Mouse (Mus musculus) neural tube, embryonic 12.5 days (tissue): ENCODE results near the gene Ephb1. TPM values are rescaled to one million over a fixed set of nuclear protein-coding genes. Genes with fewer than 3 reads are reported as not detected.

Experiments used
- ATAC-seq: fragments of 200-750 bp; cut with Nextera tagmentation; 2 replicates; pipeline ENCODE4 v1.8.0; 2017; ENCODE audit warnings: low read depth, mild to moderate bottlenecking, moderate TSS enrichment, moderate library complexity; ENCODE audit not compliant: low FRiP score
- H3K27ac ChIP-seq: fragments of 300-500 bp; sonication (generic); 2 replicates; pipeline ENCODE4 v1.5.1; 2016
- H3K27me3 ChIP-seq: fragments of 300-500 bp; sonication (generic); replicated peaks from 2 replicates; pipeline ENCODE4 v1.6.1; 2016; ENCODE audit warnings: mild to moderate bottlenecking
- H3K36me3 ChIP-seq: fragments of 300-500 bp; sonication (generic); 2 replicates; pipeline ENCODE4 v1.6.1; 2016; ENCODE audit warnings: mild to moderate bottlenecking
- H3K4me1 ChIP-seq: fragments of 300-500 bp; sonication (generic); 2 replicates; pipeline ENCODE4 v1.6.1; 2016
- H3K4me2 ChIP-seq: fragments of 300-500 bp; sonication (generic); replicated peaks from 2 replicates; pipeline ENCODE4 v1.6.1; 2016; ENCODE audit warnings: mild to moderate bottlenecking
- H3K4me3 ChIP-seq: fragments of 300-500 bp; sonication (generic); 2 replicates; pipeline ENCODE4 v1.5.1; 2016
- H3K9ac ChIP-seq: fragments of 300-500 bp; sonication (generic); 2 replicates; pipeline ENCODE4 v1.6.1; 2016; ENCODE audit warnings: mild to moderate bottlenecking
- H3K9me3 ChIP-seq: fragments of 300-500 bp; sonication (generic); 2 replicates; pipeline ENCODE4 v1.6.1; 2016; ENCODE audit warnings: mild to moderate bottlenecking
- WGBS: fragments of 180-500 bp; shearing (Covaris S2); methylation state at CpG from one replicate; pipeline ENCODE4 v1.1.7; 2016; 5-methylcytosine and 5-hydroxymethylcytosine counted together
- polyA plus RNA-seq: library from polyadenylated mRNA; unstranded; fragments of >200 nt; fragmentation: Nextera tagmentation; extraction: Ambion mirVana; gene quantifications from 2 replicates; pipeline ENCODE4 v1.2.1, GENCODE M21; 2016

The Ephb1 gene
- polyA plus RNA-seq, 1 experiment from 2014 or later, result 21.2 TPM

DNA sequence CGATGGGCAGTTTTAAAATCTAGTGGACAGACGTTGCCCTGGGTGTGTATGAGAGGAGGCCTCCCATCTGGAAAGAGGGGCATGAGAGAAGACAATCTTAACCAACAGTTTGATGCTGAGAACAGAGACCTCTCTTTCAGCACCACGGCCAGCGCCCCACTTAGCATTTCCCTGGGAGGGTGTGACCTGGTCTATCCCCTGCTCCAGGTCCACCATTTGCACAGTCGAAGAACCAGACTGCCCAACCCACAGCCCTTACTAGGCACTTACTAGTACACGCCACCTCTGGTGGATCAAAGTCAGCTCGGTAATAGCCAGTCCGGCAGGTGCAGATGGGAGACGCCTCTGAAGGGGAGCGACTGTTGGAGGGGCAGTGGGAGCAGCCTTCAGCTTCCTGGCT is 287.9 kb downstream of the Ephb1 start:
- Histone ChIP-seq H3K9me3 (no peaks in the 10 kb centered on the region), H3K27me3 (no peaks in the 10 kb centered on the region), H3K4me1 (no peaks in the 10 kb centered on the region), H3K9ac (no peak overlapping the region), H3K4me2 (no peak overlapping the region), H3K4me3 (no peak overlapping the region), H3K36me3 (no peaks in the 10 kb centered on the region), H3K27ac (no peak overlapping the region)
- WGBS, result 73% methylated on average over 10 of the region's 10 CpGs
- ATAC-seq, result no peak

DNA sequence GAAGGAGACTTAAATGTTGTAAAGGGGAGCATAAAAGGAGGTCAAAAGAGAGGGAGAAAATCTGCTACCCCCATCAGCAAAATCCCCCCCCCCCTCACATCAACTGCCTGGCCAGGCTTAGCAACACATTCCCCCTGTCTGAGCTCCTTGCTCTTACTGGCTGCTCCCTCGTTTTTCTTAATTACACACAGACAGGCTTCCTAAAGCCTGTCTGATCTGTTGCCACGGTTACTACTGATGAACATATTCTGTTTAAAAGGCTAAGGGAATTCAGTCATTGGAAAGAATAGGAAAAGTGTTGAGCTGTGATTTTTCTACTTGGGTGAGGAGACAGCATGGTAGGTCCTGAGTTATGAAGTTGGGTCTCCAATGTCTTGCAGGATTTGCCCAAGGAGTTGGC is 308.6 kb downstream of the Ephb1 start:
- Histone ChIP-seq H3K27me3 (no peaks in the 10 kb centered on the region), H3K9ac (no peak overlapping the region), H3K4me2 (no peak overlapping the region), H3K9me3 (no peaks in the 10 kb centered on the region), H3K27ac (no peak overlapping the region), H3K4me1 (peaks cover 15% of the 10 kb centered on the region), H3K4me3 (no peak overlapping the region), H3K36me3 (no peaks in the 10 kb centered on the region)
- ATAC-seq, result 0 out of 2 replicates have a peak, but pooled peaks have one; percentile 58
- WGBS, result 39% methylated on average over 2 of the region's 2 CpGs

DNA sequence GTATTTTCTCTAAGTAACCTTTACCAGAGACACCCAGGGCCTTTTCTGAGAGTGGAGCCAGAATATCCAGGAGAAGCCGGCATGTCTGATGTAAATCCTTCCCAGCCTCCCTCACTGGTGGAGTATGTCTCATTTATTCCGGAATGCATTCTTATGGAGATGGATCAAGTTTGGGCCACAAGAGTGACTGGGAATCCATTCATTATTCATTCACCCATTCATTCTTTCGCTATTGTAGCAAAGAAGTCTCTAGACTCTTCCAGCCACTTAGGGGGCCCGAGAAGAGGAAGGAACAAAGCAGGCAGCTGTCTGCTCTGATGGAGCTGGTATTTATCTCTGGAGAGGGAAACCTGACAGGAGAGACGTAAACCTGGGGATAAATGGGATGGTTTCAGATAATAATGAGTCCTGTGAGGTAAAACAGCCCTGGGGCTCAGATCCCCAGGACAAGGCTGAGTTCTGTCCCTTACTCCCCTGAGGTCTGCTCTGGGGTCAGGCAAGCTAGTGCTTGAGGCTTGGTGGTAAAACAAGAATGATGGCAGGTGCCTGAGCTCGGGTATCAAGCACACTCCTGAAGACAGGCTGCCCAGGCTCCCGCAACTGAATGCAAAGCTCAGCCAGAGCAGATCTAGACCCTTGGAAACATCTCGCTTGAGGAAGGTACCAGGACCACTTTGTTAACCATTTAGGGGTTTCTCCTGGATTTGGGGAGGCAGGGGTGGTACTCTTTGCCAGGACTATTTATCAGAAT is 309.2 kb downstream of the Ephb1 start:
- Histone ChIP-seq H3K27me3 (no peaks in the 10 kb centered on the region), H3K9ac (no peak overlapping the region), H3K36me3 (no peaks in the 10 kb centered on the region), H3K4me3 (no peak overlapping the region), H3K27ac (no peak overlapping the region), H3K4me1 (peaks cover 15% of the 10 kb centered on the region), H3K9me3 (no peaks in the 10 kb centered on the region), H3K4me2 (no peak overlapping the region)
- 23% methylated on average over 8 of the region's 8 CpGs for WGBS
- no peak; the same call in 1 of the 2 replicates for ATAC-seq

DNA sequence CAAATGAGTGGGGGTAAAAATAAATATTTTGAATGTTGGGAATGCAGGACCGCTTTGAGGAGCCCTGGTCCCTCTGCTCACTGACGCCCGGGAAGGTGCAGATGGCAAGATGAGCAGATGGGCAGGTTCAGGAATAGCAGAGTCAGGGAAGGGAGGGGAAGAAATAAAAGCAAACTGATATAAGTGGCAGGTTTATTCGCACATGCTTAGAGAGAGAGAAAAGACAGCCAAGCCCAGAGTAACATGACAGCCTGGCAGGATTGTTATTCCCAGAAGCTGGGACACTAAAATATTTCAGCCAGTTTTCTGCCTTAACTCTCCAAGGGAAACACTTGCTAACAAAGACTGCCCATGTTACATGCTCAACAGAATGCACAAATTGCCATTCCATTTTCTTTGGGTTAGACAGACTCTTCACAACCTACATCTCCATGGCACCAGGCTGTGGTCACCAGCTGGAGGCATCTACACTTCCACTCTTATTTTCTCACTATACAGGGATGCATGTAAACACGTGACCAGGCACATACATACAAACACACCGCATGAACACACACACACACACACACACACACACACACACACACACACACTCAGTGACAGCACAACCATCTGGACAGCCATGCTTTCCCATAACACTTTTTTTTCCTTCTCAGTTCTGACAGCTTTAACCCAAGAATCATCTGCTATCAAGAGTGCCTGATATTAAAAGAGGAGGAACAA is 315.3 kb downstream of the Ephb1 start:
- ATAC-seq, result no peak
- H3K9me3 ChIP-seq, result no peaks in the 10 kb centered on the region
- no peaks in the 10 kb centered on the region for H3K4me1 ChIP-seq
- WGBS, result 80% methylated on average over 6 of the region's 6 CpGs
- no peaks in the 10 kb centered on the region for H3K27me3 ChIP-seq
- H3K4me3 ChIP-seq, result no peak overlapping the region
- no peak overlapping the region for H3K9ac ChIP-seq
- H3K36me3 ChIP-seq, result no peaks in the 10 kb centered on the region
- no peak overlapping the region for H3K4me2 ChIP-seq
- H3K27ac ChIP-seq, result no peak overlapping the region

DNA sequence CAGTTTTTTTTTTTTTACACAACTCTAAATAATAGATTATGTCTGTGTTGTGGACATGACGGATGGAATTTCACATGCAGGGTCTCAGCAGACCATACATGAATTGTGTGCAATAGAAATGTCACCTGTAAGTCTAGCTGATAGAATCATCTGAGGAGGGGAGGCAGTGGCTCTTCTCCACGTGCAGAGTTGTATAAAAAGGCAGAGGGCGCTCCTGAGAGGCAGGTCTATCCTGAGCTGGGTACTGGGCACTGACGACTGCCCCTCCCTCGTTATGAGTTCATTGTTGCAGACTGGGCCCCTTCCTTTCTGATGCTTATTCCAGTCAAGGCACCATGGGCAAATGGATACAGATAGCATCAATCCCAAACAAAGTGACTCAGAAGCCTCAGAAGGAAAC is 318.4 kb downstream of the Ephb1 start:
- no peaks in the 10 kb centered on the region for H3K4me1 ChIP-seq
- no peak overlapping the region for H3K4me2 ChIP-seq
- H3K36me3 ChIP-seq, result no peaks in the 10 kb centered on the region
- no peak overlapping the region for H3K4me3 ChIP-seq
- WGBS, result 75% methylated on average over 5 of the region's 5 CpGs
- H3K27me3 ChIP-seq, result no peaks in the 10 kb centered on the region
- no peak for ATAC-seq
- H3K9ac ChIP-seq, result no peak overlapping the region
- H3K9me3 ChIP-seq, result no peaks in the 10 kb centered on the region
- H3K27ac ChIP-seq, result no peak overlapping the region

DNA sequence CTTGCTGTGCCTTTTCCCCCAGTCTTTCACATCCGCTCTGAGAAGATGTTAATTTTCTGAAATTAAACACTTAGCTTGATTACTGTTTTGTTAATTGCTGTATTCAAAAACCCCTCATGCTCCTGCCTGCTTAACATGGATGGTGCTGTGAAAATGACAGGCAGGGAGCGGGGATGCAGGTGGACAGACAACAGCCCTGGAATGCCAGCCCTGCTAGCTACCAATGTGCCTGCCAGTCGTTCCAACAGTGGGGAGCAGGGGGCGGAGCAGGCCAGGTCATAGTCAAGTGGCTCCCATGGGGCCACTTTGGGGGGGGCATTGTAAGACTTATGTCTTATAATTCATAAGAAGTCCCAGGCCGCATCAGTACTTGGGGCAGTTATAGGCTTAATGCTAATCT is 321.3 kb downstream of the Ephb1 start:
- WGBS, result 70% methylated on average over 5 of the region's 5 CpGs
- H3K4me2 ChIP-seq, result no peak overlapping the region
- H3K4me1 ChIP-seq, result no peaks in the 10 kb centered on the region
- no peaks in the 10 kb centered on the region for H3K27me3 ChIP-seq
- no peak overlapping the region for H3K27ac ChIP-seq
- ATAC-seq, result no peak
- H3K36me3 ChIP-seq, result no peaks in the 10 kb centered on the region
- no peaks in the 10 kb centered on the region for H3K9me3 ChIP-seq
- H3K9ac ChIP-seq, result no peak overlapping the region
- H3K4me3 ChIP-seq, result no peak overlapping the region

DNA sequence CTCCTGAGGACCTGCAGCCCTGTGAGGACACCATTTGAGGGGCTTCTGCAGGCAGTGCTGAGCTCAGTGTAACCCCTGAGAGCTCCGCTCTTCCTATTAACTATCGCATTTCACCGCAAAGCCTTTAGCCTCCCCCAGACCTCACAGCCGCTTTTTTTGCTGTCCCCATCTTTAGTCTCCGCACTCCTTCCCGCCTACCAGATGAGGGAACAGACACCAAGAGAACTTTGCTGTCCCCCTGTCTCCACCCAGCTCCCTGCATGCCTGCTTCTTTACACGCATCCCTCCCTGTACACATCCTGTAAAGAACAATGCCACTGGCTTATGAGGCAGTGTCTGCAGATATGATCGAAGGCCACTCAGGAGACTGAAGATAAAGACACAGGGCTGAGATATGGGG is 322.1 kb downstream of the Ephb1 start:
- H3K9me3 ChIP-seq, result no peaks in the 10 kb centered on the region
- no peaks in the 10 kb centered on the region for H3K27me3 ChIP-seq
- no peak overlapping the region for H3K4me3 ChIP-seq
- H3K4me1 ChIP-seq, result no peaks in the 10 kb centered on the region
- H3K4me2 ChIP-seq, result no peak overlapping the region
- no peak overlapping the region for H3K9ac ChIP-seq
- no peak for ATAC-seq
- no peaks in the 10 kb centered on the region for H3K36me3 ChIP-seq
- 79% methylated on average over 8 of the region's 8 CpGs for WGBS
- no peak overlapping the region for H3K27ac ChIP-seq

DNA sequence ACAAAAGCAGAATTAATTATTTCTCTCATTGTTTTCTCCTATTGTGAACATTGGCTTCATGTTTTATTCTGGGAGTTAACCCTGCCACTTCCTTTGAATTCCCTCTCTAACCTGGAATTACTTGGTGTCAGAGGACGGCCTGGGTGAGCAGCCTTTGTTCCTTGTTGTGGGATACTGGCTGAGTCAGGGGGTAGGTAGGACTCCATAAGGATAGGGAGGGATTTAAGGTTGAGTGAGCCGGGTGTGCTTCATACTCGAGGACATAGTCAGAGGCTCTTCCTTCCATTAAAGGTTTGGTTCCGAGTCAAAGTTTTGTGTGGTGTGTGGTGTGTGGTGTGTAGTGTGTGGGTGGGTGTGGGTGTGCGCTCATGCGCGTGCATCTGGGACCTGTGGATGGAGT is 324.8 kb downstream of the Ephb1 start:
- H3K4me1 ChIP-seq, result no peaks in the 10 kb centered on the region
- 82% methylated on average over 7 of the region's 7 CpGs for WGBS
- no peaks in the 10 kb centered on the region for H3K9me3 ChIP-seq
- H3K9ac ChIP-seq, result no peak overlapping the region
- H3K36me3 ChIP-seq, result no peaks in the 10 kb centered on the region
- no peak overlapping the region for H3K4me3 ChIP-seq
- H3K27ac ChIP-seq, result no peak overlapping the region
- no peak for ATAC-seq
- H3K4me2 ChIP-seq, result no peak overlapping the region
- H3K27me3 ChIP-seq, result no peaks in the 10 kb centered on the region

DNA sequence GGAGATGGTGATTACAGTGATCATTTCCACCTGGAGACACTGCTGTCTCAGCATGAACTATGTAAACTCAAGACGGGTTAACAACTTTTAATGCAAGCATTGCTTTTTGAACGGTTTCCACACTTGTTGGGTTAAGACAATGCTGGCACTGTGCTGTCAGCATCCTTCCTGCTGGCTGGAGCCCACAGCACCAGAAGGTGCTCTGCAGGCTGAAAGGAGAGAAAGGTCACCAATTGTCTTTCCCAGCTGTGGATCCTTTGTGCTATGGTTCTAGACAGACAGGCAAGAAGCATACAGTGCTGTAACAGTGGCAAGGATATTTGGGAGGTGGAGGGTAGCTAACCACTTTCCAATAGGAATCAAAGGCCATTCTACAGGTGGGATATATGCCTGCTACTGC is 328.4 kb downstream of the Ephb1 start:
- H3K36me3 ChIP-seq, result no peaks in the 10 kb centered on the region
- no peak overlapping the region for H3K9ac ChIP-seq
- no peak overlapping the region for H3K4me2 ChIP-seq
- H3K27me3 ChIP-seq, result no peaks in the 10 kb centered on the region
- H3K27ac ChIP-seq, result no peak overlapping the region
- no peaks in the 10 kb centered on the region for H3K9me3 ChIP-seq
- H3K4me3 ChIP-seq, result no peak overlapping the region
- 54% methylated on average over 2 of the region's 2 CpGs for WGBS
- ATAC-seq, result no peak
- no peaks in the 10 kb centered on the region for H3K4me1 ChIP-seq

DNA sequence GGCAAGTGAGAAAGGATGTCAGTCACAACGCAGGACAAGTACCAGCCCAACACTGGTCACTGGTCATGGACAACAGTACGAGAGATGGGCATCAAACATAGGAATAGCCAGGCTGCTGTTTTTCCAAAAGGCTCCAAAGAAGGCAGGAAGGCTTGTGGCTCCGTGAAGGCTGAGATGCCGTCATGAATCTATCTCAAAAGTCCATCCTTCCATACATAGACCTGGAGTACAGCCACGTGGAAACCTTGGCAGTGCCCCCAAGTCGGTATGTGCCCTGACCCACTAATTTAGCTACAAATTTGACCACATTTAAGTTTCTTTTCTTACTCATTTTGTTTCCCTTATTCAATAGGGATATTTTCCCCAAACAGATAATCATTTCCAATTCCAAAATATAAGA is 329.4 kb downstream of the Ephb1 start:
- Histone ChIP-seq H3K4me2 (no peak overlapping the region), H3K27ac (no peak overlapping the region), H3K9ac (no peak overlapping the region), H3K4me3 (no peak overlapping the region), H3K36me3 (no peaks in the 10 kb centered on the region), H3K4me1 (no peaks in the 10 kb centered on the region), H3K9me3 (no peaks in the 10 kb centered on the region), H3K27me3 (no peaks in the 10 kb centered on the region)
- 84% methylated on average over 6 of the region's 6 CpGs for WGBS
- ATAC-seq, result no peak

DNA sequence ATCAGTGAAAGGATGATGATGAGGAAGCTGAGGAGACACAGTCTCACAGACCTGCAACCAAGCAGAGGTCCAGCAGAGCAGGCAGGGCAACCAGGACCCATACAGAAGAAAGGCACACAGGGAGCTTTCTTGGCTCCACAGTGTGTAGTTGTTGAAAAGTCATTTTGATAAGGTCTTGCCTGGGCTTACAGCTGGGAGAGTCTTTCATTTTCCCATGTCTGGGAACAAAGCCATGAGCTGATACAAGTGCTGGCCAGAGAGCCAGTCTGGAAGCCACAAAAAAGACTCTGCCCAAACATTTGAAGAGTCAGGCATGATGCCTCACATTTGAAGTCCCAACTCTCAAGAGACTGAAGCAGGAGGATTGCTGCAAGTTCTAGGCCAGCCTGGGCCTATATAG is 339.0 kb downstream of the Ephb1 start:
- no peak overlapping the region for H3K9ac ChIP-seq
- ATAC-seq, result no peak
- H3K36me3 ChIP-seq, result no peaks in the 10 kb centered on the region
- no peaks in the 10 kb centered on the region for H3K27me3 ChIP-seq
- H3K4me3 ChIP-seq, result no peak overlapping the region
- no peak overlapping the region for H3K27ac ChIP-seq
- H3K4me2 ChIP-seq, result no peak overlapping the region
- no peaks in the 10 kb centered on the region for H3K9me3 ChIP-seq
- no peaks in the 10 kb centered on the region for H3K4me1 ChIP-seq

DNA sequence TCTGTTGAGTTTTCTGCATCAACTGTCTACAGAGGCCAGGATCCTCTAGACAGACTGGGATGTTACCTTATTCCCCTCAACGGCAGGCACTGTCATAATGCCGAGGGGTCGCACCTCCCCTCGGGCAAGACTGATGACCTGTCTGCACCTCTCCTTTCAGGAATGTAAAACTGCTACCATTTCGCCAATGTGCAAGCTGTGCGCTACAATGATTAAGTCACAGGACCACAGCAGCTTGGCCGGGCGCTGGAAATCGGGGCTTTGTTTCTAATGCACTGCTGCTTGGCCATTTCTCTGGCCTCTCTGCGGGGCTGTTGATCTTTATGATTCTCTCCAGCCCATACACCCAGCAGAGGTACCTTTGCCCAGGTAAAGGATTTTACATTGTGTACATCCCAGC is 346.8 kb downstream of the Ephb1 start:
- H3K27me3 ChIP-seq, result no peaks in the 10 kb centered on the region
- 0 out of 2 replicates have a peak, but pooled peaks cover 3% of the 10 kb centered on the region for H3K4me1 ChIP-seq
- H3K36me3 ChIP-seq, result no peaks in the 10 kb centered on the region
- WGBS, result 84% methylated on average over 10 of the region's 10 CpGs
- H3K9me3 ChIP-seq, result no peaks in the 10 kb centered on the region
- ATAC-seq, result no peak
- H3K4me2 ChIP-seq, result no peak overlapping the region
- no peak overlapping the region for H3K4me3 ChIP-seq
- H3K27ac ChIP-seq, result no peak overlapping the region
- H3K9ac ChIP-seq, result no peak overlapping the region

DNA sequence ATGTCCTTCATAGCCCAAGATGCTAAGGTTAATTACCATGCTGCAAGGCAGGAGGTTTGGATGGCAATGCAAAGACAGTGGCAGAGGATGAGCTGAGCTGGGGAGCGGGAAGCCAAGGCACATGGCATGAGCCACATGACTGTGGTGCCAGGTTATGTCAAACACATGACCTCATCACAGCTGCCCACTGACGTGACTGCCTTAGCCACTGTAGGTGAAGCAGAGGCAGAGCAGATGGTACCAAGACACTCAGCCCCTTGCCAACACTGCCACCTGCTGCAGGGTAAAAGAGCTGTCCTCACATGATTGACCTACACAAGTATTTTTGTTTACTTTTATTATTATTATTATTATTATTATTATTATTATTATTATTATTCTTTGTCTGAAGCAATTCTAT is 348.0 kb downstream of the Ephb1 start:
- Histone ChIP-seq H3K36me3 (no peaks in the 10 kb centered on the region), H3K4me1 (0 out of 2 replicates have a peak, but pooled peaks cover 3% of the 10 kb centered on the region), H3K9me3 (no peaks in the 10 kb centered on the region), H3K27me3 (no peaks in the 10 kb centered on the region), H3K4me2 (no peak overlapping the region), H3K9ac (no peak overlapping the region), H3K4me3 (no peak overlapping the region), H3K27ac (no peak overlapping the region)
- no peak for ATAC-seq
- 65% methylated on average over 2 of the region's 2 CpGs for WGBS
